Mouse (Mus musculus) adrenal gland, postnatal 10 days (tissue): ENCODE measurements around the gene Tex22. TPM values are rescaled to one million over a fixed set of nuclear protein-coding genes. Genes with fewer than 3 reads are reported as not detected.

Source experiments
- DNase-seq: peaks from one replicate; pipeline ENCODE4 v3.0.0; 2021; ENCODE audit warnings: mixed read lengths
- long read RNA-seq, 2 experiments: library from polyadenylated mRNA; stranded (forward); transcript quantifications; one replicate each; pipeline ENCODE4 v2.0.0; 2021
- total RNA-seq, 2 experiments: library from RNA; stranded (reverse); gene quantifications; 2 replicates each; pipeline ENCODE4 v1.2.3; 2021

The Tex22 gene
- total RNA-seq, result not detected
- long read RNA-seq, experiment 1, partial matches to known transcripts, result 0 of 1 reads
- long read RNA-seq, experiment 1, other reads (novel, unspliced or antisense), result 1 of 1 reads
- long read RNA-seq, experiment 2, result 0 reads

DNA sequence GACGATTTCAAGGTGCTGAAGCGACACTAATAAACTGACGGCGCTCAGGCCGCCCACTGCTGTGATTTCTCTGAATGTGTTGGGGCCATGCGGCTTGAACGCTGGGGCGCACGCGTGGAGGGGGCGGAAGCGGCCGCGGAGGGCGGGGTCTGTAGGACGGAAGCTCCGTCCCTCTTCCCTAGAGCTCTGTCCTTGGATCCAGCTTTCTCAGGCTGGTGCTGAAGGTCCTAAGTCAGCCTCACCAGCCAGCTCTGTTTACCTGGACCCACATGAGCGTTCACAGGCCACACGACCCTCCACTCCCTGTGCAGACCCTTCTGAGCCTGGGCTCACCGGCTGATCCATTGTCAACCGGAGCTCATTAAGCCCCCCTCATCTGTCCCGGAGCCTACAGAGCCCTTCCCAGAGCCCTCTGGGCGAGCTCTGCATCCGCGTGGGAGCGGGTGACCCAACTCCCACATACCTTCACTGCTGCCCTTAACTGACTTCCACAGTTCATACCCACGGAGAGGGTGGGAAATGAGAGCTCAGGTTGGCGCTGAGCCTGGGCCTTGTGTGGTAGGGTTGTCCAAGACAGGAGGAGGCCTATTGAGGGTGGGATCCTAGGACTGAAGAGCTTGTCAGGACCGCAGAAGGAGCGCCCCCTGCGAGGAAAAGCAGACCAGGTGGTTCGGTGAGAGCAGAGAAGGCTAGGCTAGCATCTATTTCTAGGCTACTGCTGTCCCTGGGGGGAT, at the start of gene Tex22:
Gene Tex22 (plus strand): TSS at position 174 of the 734 bp plus-strand sequence.
- DNase-seq, result peak; percentile 94

- no peak for DNase-seq
Observed at GRCm38 (mm10) chr12:113026557-113026956, 47.7 kb upstream of the Tex22 start.

DNA sequence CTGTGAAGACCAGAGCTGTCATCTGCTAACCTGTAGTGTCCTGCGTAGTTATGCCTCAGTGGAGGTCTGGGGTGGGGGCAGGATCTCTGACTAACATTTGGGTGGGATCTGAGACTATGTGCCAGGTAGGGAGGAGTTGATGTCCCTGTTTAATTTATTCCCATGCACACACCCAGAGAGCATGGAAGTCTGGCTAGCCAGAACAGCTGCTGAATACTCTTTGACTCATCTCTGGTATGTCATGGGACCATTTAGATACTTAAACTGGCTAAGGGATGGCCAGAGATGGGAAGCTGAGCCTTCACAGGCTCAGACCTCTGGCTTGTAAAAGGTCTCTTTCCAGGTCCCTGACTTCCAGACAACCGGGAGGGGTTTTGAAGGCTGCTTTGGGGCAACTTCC, 46.8 kb upstream of the Tex22 start:
- DNase-seq, result no peak

GRCm38 (mm10) chr12:113028067-113028466, 46.2 kb upstream of the Tex22 start:
- no peak for DNase-seq

DNA sequence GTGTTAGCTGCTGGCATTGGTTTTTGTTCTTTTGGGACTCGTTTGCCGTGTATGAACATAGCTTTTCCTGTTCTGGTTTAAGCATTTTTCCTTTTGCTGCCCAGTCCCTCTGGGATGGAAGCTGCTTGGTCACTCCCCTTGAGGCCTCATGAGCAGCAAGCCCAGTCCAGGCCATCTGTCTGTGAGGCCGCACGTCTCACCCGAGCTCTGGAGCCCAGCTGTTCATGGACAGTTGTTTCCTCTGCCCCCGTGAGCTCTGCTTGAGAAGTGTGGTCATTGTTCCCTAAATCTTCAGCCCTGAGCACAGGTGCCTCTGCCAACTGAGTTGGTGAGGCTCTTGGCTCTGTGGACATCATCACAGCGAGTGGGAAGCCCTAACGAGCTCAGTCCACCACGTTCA, 45.4 kb upstream of the Tex22 start:
- DNase-seq, result no peak

GRCm38 (mm10) chr12:113030046-113030445, 44.3 kb upstream of the Tex22 start:
- DNase-seq, result no peak

DNA sequence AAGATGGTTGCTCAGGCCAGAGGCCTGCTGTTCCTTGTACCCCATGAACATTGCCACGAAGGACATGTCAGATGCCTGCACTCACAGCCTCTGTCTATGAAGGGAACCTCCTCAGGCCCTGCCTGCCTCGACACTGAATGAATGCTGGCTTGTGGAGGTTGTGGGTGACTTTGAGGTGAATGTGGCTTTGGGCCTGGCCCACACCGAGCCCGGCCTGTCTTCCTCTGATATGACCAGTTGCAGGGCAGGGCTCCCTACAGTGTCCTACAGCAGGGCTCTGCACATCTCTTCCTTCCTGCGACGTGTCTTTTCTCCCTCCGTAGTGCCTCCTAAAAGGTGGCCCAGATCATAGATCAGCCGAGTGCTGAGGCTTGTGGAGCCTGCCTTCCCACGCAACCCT, 43.3 kb upstream of the Tex22 start:
- no peak for DNase-seq

DNA sequence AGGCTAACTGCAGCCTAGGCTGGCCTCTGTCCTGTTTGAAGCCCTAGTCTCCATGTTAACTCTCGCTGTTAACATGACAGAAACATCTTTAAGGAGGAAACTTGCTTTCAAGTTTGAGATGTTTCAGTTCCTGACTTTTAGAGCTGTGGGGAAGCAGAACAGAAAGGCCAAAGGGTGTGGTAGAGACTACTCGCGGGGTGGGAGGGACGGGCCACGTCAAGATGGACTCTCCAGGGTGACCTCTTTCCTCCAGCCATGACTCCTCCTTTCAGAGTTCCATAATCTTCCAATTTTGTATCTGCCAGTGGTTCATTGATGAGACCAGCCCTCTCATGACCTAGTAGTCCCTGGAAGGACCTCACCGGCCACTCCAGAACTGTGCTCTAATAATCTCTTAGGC, 42.9 kb upstream of the Tex22 start:
- DNase-seq, result no peak

DNA sequence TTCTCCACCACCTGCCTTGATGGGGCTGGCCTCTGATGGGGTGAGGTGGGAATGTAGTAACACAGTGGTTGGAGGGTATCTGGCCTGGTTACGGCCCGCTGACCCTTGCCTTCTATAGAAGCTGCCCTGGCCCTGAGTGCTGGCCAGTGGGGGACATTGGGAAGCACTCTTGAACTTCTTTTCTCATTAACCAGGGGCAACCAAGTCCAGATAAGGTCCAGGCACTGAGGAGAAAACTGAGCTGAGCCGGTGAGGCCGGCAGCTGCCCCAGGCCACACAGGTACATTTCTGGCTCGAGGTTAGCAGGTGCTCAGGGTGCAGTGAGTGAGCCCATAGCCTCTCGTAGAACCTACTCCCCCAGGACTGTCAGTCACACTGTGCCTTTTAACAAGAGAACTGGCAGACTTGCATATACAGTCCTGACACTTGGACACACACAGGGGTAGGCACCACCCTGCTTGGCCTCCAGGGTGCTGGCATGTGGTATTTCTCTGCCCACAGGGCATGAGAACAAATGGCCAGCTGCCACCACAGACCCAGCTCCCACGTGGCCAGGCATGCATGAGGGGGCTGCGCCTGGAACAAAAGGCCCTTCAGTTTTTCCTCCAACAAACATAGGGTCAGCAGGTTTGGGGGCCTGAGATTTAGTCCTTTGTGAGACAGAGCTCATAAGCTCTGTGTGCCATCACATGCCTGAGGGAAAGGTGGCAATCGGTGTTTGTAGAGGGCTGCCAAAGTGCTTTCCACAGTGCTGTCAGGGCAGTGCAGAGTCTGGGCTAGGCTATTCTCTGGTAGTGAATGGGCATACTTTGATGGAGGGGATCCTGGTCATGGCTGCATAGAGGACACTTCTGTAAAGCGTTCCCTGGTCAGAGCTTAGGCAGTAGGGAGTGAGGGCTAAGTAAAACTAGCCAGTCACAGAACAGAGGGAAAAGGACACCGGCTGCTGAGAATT, 41.7 kb upstream of the Tex22 start:
- DNase-seq, result peak; percentile 55

- no peak for DNase-seq
Observed at GRCm38 (mm10) chr12:113035093-113035492, 39.2 kb upstream of the Tex22 start.

DNA sequence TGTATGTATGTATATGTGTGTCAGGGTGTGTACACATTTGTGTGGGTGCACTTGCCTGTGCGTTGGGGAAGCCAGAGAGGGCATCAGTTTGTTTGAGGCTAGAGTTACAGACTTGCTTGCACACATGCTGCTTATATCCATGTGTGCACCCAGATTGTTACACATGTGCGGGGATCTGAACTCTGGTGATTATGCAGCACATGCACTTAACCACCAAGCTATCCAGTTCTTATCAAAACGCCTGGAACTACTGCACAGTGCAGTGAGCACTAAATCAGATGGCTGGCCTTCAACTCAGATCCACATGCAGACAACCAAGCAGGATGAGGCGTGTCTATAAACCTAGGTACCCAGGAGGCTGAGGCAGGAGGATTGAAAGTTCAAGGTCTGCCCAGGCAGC, 37.3 kb upstream of the Tex22 start:
- DNase-seq, result no peak

GRCm38 (mm10) chr12:113038414-113038813, 35.9 kb upstream of the Tex22 start:
- no peak for DNase-seq

GRCm38 (mm10) chr12:113041481-113042439, 32.5 kb upstream of the Tex22 start:
- DNase-seq, result peak; percentile 25

GRCm38 (mm10) chr12:113042543-113042942, 31.8 kb upstream of the Tex22 start:
- no peak for DNase-seq

- peak; percentile 21 for DNase-seq
Observed at GRCm38 (mm10) chr12:113044916-113045677, 29.2 kb upstream of the Tex22 start.

- no peak for DNase-seq
Observed at GRCm38 (mm10) chr12:113046861-113047260, 27.4 kb upstream of the Tex22 start.

GRCm38 (mm10) chr12:113048103-113048502, 26.2 kb upstream of the Tex22 start:
- no peak for DNase-seq

GRCm38 (mm10) chr12:113049836-113050235, 24.5 kb upstream of the Tex22 start:
- no peak for DNase-seq

GRCm38 (mm10) chr12:113050671-113051070, 23.6 kb upstream of the Tex22 start:
- DNase-seq, result no peak

DNA sequence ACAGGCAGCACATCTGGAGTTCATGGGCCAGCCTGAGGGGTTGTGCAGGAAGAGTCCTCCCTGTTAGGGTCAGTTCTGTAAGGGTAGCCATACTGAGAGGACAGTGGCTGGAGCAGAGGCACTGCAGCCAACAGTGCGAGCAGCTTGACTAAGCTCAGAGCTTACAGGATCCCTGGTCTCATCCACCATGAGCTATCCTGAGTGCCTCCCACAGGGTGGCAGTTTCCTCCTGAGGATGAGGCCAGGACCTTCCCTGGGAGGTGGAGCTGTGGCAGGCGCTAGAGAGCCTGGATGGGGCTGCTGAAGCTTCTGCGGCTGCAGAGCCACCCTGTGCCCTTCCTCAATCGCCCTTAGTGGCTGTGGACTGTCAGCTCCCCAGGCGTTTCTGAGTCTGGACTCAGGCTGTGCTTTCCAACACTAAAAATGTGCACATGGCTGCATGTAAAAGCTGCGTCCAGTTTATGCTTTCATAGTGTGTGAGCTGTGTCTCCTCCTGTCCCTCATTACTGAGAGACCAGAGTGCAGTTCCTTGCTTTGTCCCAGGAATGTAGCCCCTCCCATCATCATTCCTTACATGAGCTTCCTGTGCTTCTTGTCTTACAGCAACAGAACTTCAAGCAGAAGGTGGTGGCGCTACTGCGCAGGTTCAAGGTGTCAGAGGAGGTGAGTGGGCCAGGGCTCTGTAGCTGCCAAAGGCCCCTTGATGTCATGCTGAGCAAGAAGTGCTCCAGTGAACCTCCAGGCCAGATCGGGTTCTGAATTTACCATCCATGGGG, 22.5 kb upstream of the Tex22 start:
- DNase-seq, result no peak
